Mouse (Mus musculus): Measurements from ENCODE around the gene Mmaa. TPM values are rescaled to one million over a fixed set of nuclear protein-coding genes. Genes with fewer than 3 reads are reported as not detected.

Gene Mmaa
- polyA plus RNA-seq, 1 experiment from 2014 or later: 5.2 TPM

- Histone ChIP-seq H3K9me3 (replicated peaks) (no peaks in the 10 kb centered on the region), H3K27ac (no peak overlapping the region), H3K4me1 (replicated peaks) (no peaks in the 10 kb centered on the region), H3K36me3 (no peaks in the 10 kb centered on the region), H3K4me2 (no peak overlapping the region), H3K9ac (no peak overlapping the region), H3K27me3 (no peaks in the 10 kb centered on the region), H3K4me3 (replicated peaks) (no peak overlapping the region)
- ATAC-seq (ENCODE audit: low read depth) (no peak), DNase-seq (no peak)
- 73% methylated on average over 6 of the region's 6 CpGs for WGBS (ENCODE audit: insufficient replicate concordance)
Observed at GRCm38 (mm10) chr8:79253742-79254141, 41.0 kb downstream of the Mmaa start.

GRCm38 (mm10) chr8:79248470-79248869, 46.3 kb downstream of the Mmaa start, which contains the start of gene 1700011L22Rik:
Gene 1700011L22Rik (minus strand): TSS chr8:79248570.
- H3K27me3 ChIP-seq: no peaks in the 10 kb centered on the region
- DNase-seq (no peak), ATAC-seq (ENCODE audit: low read depth) (no peak)
- H3K4me3 ChIP-seq (replicated peaks): no peak within 1 kb of the TSS
- WGBS (ENCODE audit: insufficient replicate concordance): 73% methylated on average over 6 of the region's 6 CpGs
- H3K4me2 ChIP-seq: no peak within 1 kb of the TSS
- no peaks in the 10 kb centered on the region for H3K9me3 ChIP-seq (replicated peaks)
- no peaks in the 10 kb centered on the region for H3K4me1 ChIP-seq (replicated peaks)
- no peaks in the 10 kb centered on the region for H3K36me3 ChIP-seq
- H3K9ac ChIP-seq: no peak within 1 kb of the TSS
- no peak within 1 kb of the TSS for H3K27ac ChIP-seq

- 75% methylated on average over 2 of the region's 2 CpGs for WGBS (ENCODE audit: insufficient replicate concordance)
- Histone ChIP-seq H3K9ac (no peak overlapping the region), H3K27me3 (no peaks in the 10 kb centered on the region), H3K36me3 (no peaks in the 10 kb centered on the region), H3K27ac (no peak overlapping the region), H3K4me3 (replicated peaks) (no peak overlapping the region), H3K4me1 (replicated peaks) (no peaks in the 10 kb centered on the region), H3K4me2 (no peak overlapping the region), H3K9me3 (replicated peaks) (no peaks in the 10 kb centered on the region)
- DNase-seq (no peak), ATAC-seq (ENCODE audit: low read depth) (no peak)
Observed at GRCm38 (mm10) chr8:79243422-79243821, 51.3 kb downstream of the Mmaa start.

GRCm38 (mm10) chr8:79239996-79240395, 54.7 kb downstream of the Mmaa start:
- H3K4me2 ChIP-seq: no peak overlapping the region
- 64% methylated on average over 7 of the region's 7 CpGs for WGBS (ENCODE audit: insufficient replicate concordance)
- no peak overlapping the region for H3K4me3 ChIP-seq (replicated peaks)
- no peak overlapping the region for H3K27ac ChIP-seq
- no peaks in the 10 kb centered on the region for H3K36me3 ChIP-seq
- DNase-seq (no peak), ATAC-seq (ENCODE audit: low read depth) (no peak)
- H3K4me1 ChIP-seq (replicated peaks): no peaks in the 10 kb centered on the region
- no peaks in the 10 kb centered on the region for H3K27me3 ChIP-seq
- no peaks in the 10 kb centered on the region for H3K9me3 ChIP-seq (replicated peaks)
- no peak overlapping the region for H3K9ac ChIP-seq

- Histone ChIP-seq H3K4me2 (no peak overlapping the region), H3K27ac (no peak overlapping the region), H3K27me3 (no peaks in the 10 kb centered on the region), H3K9ac (no peak overlapping the region), H3K9me3 (replicated peaks) (no peaks in the 10 kb centered on the region), H3K4me1 (replicated peaks) (no peaks in the 10 kb centered on the region), H3K36me3 (no peaks in the 10 kb centered on the region), H3K4me3 (replicated peaks) (no peak overlapping the region)
- DNase-seq: no peak
- 23% methylated on average over 3 of the region's 3 CpGs for WGBS (ENCODE audit: insufficient replicate concordance)
- no peak for ATAC-seq (ENCODE audit: low read depth)
Observed at GRCm38 (mm10) chr8:79239320-79239719, 55.4 kb downstream of the Mmaa start.

GRCm38 (mm10) chr8:79229266-79229888, 65.4 kb downstream of the Mmaa start:
- no peak overlapping the region for H3K9ac ChIP-seq
- no peak for DNase-seq
- H3K4me3 ChIP-seq (replicated peaks): no peak overlapping the region
- no peaks in the 10 kb centered on the region for H3K27me3 ChIP-seq
- no peaks in the 10 kb centered on the region for H3K9me3 ChIP-seq (replicated peaks)
- no peaks in the 10 kb centered on the region for H3K4me1 ChIP-seq (replicated peaks)
- no peak overlapping the region for H3K4me2 ChIP-seq
- 81% methylated on average over 8 of the region's 8 CpGs for WGBS (ENCODE audit: insufficient replicate concordance)
- no peaks in the 10 kb centered on the region for H3K36me3 ChIP-seq
- no peak overlapping the region for H3K27ac ChIP-seq
- no peak for ATAC-seq (ENCODE audit: low read depth)

- DNase-seq: no peak
- Histone ChIP-seq H3K4me1 (replicated peaks) (no peaks in the 10 kb centered on the region), H3K4me2 (no peak overlapping the region), H3K9ac (no peak overlapping the region), H3K27ac (no peak overlapping the region), H3K36me3 (no peaks in the 10 kb centered on the region), H3K27me3 (no peaks in the 10 kb centered on the region), H3K9me3 (replicated peaks) (no peaks in the 10 kb centered on the region), H3K4me3 (replicated peaks) (no peak overlapping the region)
- WGBS (ENCODE audit: insufficient replicate concordance): 67% methylated on average over 3 of the region's 3 CpGs
- ATAC-seq (ENCODE audit: low read depth): no peak
Observed at GRCm38 (mm10) chr8:79227916-79228315, 66.8 kb downstream of the Mmaa start.

GRCm38 (mm10) chr8:79227194-79227593, 67.5 kb downstream of the Mmaa start:
- Histone ChIP-seq H3K27me3 (no peaks in the 10 kb centered on the region), H3K4me2 (no peak overlapping the region), H3K4me1 (replicated peaks) (no peaks in the 10 kb centered on the region), H3K9me3 (replicated peaks) (no peaks in the 10 kb centered on the region), H3K36me3 (no peaks in the 10 kb centered on the region), H3K4me3 (replicated peaks) (no peak overlapping the region), H3K9ac (no peak overlapping the region), H3K27ac (no peak overlapping the region)
- WGBS (ENCODE audit: insufficient replicate concordance): 60% methylated on average over 4 of the region's 4 CpGs
- no peak for ATAC-seq (ENCODE audit: low read depth)
- DNase-seq: no peak

- no peak overlapping the region for H3K4me2 ChIP-seq
- no peak overlapping the region for H3K4me3 ChIP-seq (replicated peaks)
- 44% methylated on average over 3 of the region's 3 CpGs for WGBS (ENCODE audit: insufficient replicate concordance)
- no peaks in the 10 kb centered on the region for H3K4me1 ChIP-seq (replicated peaks)
- H3K36me3 ChIP-seq: no peaks in the 10 kb centered on the region
- ATAC-seq (ENCODE audit: low read depth) (no peak), DNase-seq (no peak)
- no peak overlapping the region for H3K9ac ChIP-seq
- no peak overlapping the region for H3K27ac ChIP-seq
- H3K27me3 ChIP-seq: no peaks in the 10 kb centered on the region
- H3K9me3 ChIP-seq (replicated peaks): no peaks in the 10 kb centered on the region
Observed at GRCm38 (mm10) chr8:79226046-79226445, 68.7 kb downstream of the Mmaa start.

GRCm38 (mm10) chr8:79225586-79225985, 69.2 kb downstream of the Mmaa start:
- DNase-seq: no peak
- WGBS (ENCODE audit: insufficient replicate concordance): 22% methylated on average over 7 of the region's 7 CpGs
- H3K36me3 ChIP-seq: no peaks in the 10 kb centered on the region
- no peaks in the 10 kb centered on the region for H3K4me1 ChIP-seq (replicated peaks)
- H3K9ac ChIP-seq: no peak overlapping the region
- H3K4me3 ChIP-seq (replicated peaks): no peak overlapping the region
- H3K4me2 ChIP-seq: no peak overlapping the region
- no peaks in the 10 kb centered on the region for H3K9me3 ChIP-seq (replicated peaks)
- H3K27ac ChIP-seq: no peak overlapping the region
- ATAC-seq (ENCODE audit: low read depth): no peak
- H3K27me3 ChIP-seq: no peaks in the 10 kb centered on the region

GRCm38 (mm10) chr8:79224363-79224762, 70.4 kb downstream of the Mmaa start:
- ATAC-seq (ENCODE audit: low read depth) (no peak), DNase-seq (no peak)
- Histone ChIP-seq H3K36me3 (no peaks in the 10 kb centered on the region), H3K9me3 (replicated peaks) (no peaks in the 10 kb centered on the region), H3K4me1 (replicated peaks) (no peaks in the 10 kb centered on the region), H3K9ac (no peak overlapping the region), H3K4me2 (no peak overlapping the region), H3K4me3 (replicated peaks) (no peak overlapping the region), H3K27ac (no peak overlapping the region), H3K27me3 (no peaks in the 10 kb centered on the region)
- 73% methylated on average over 9 of the region's 9 CpGs for WGBS (ENCODE audit: insufficient replicate concordance)

GRCm38 (mm10) chr8:79222752-79223141, 72.0 kb downstream of the Mmaa start:
- H3K4me3 ChIP-seq (replicated peaks): no peak overlapping the region
- no peaks in the 10 kb centered on the region for H3K4me1 ChIP-seq (replicated peaks)
- no peak overlapping the region for H3K27ac ChIP-seq
- no peak overlapping the region for H3K9ac ChIP-seq
- no peak overlapping the region for H3K4me2 ChIP-seq
- WGBS (ENCODE audit: insufficient replicate concordance): 62% methylated on average over 5 of the region's 5 CpGs
- DNase-seq (no peak), ATAC-seq (ENCODE audit: low read depth) (no peak)
- H3K36me3 ChIP-seq: no peaks in the 10 kb centered on the region
- no peaks in the 10 kb centered on the region for H3K27me3 ChIP-seq
- no peaks in the 10 kb centered on the region for H3K9me3 ChIP-seq (replicated peaks)

Measured in liver, embryonic 13.5 days (tissue).